Mouse (Mus musculus) gastrocnemius, adult 8-10 months (tissue): ENCODE measurements around the gene BC048671. TPM values are rescaled to one million over a fixed set of nuclear protein-coding genes. Genes with fewer than 3 reads are reported as not detected.
A peak's percentile ranks its signal among the peaks of the same experiment; 100 is the strongest.

Source experiments
- DNase-seq, 2 experiments: peaks; one replicate each; pipeline ENCODE4 v3.0.0; 2022; ENCODE audit warnings: low spot score in 2 of 2
- total RNA-seq, 4 experiments: library from RNA; stranded (reverse); gene quantifications; 2 replicates each; pipeline ENCODE4 v1.2.4; 2022

Gene BC048671
- total RNA-seq = not detected

DNA sequence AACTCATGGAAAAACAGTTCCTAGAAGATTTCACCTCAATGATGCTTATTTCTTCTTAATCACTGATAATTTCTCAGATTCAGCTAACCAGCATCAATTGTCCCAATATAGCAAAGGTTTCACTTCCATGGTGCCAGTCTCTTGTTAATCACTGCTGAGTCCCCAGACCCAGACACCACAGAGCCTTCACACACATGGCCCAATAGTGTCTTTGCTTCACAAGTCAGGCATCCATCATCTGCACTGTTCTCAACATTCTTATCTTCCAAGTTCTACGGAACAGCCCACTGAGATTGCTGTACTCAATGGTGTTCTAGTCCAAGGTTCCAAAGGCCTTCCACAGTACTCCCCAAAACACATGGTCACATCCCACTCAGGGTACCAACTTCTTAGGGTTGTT is at the start of gene BC048671:
BC048671 (plus strand) TSS at position 301 of the 400 bp plus-strand sequence.
- DNase-seq = no peak

- no peak for DNase-seq
Observed at GRCm38 (mm10) chr6:90288265-90288664, 12.8 kb upstream of the BC048671 start.

DNA sequence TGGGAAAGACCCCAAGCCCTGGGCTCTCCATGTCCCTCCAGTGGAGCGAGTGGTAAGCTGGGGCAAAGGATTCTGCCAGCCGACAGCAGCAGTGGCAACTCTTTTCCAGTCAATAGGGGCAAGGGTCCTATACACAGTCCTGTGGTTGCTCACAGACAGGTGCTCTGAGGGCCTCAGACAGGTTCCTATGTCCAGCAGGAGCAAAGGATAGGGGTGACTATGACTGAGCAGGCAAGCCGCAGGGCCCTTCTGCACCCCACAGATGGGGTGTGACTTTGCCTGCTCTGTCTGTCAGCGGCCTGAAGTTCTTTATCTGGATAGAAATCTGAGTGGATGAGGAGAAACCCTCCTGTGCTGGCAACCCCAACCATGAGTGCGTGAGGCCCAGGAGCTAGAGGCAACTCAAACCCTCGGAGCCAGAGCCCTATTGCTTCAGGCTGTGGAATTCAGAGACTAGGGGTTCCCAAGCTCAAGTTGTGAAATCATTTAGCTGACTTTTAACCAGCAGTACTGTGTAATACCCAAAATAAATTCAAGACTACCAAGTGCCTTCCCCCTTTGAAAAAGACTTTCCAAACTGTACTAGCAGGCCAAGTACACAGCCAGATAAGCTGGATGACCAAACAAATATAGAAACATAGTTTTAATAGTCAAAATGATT is 5.4 kb downstream of the BC048671 start:
- DNase-seq = no peak

GRCm38 (mm10) chr6:90308839-90309778 is 8.1 kb downstream of the BC048671 start:
- no peak for DNase-seq

GRCm38 (mm10) chr6:90315961-90316360 is 14.9 kb downstream of the BC048671 start:
- DNase-seq = no peak

- DNase-seq = no peak
Observed at GRCm38 (mm10) chr6:90317510-90318258, 16.7 kb downstream of the BC048671 start.

GRCm38 (mm10) chr6:90319019-90319418 is 18.0 kb downstream of the BC048671 start:
- DNase-seq = no peak

GRCm38 (mm10) chr6:90319475-90320191 is 18.6 kb downstream of the BC048671 start:
- no peak for DNase-seq

DNA sequence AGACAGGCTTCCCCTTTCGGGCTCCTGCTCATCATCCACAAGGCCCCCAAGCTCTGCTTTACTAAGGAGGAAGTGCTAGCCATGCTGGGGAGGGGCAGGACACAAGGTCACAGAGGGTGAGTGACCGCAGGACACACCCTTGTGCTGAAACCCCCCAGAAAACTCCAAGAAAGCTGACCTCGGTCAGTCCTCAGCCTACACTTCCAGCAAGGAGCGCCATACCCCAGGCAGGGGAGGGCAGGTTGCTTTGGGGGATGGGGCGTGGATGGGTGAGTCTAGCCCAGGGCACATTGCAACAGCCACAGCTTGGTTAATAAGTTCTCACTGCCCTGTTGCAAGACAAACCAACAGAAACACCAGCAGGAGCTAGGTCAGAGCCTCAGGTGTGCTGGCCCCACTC is 19.4 kb downstream of the BC048671 start:
- DNase-seq = no peak

GRCm38 (mm10) chr6:90321811-90322210 is 20.8 kb downstream of the BC048671 start:
- no peak for DNase-seq

GRCm38 (mm10) chr6:90324026-90324425 is 23.0 kb downstream of the BC048671 start:
- DNase-seq = no peak

- DNase-seq = no peak
Observed at GRCm38 (mm10) chr6:90324463-90324862, 23.4 kb downstream of the BC048671 start.

DNA sequence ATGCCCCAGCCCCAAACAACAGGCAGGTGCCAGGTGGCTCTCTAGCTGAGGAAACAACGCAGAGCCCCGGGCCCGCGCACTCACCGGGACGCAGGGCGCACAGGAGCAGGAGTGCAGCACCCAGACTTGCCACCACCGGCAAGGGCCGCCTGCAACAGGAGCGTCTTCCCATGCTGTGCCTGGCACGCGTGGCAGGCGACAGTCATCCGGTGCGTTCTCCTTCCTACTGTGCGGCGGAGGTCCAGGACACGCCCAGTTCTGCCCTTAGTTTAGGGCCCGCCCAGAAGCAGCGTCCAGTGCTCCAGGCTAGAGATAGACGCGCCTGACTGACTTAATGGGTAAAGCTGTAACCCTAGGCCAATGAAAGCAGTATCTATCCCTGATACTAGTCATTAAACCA is 24.0 kb downstream of the BC048671 start, which contains the start of gene Chst13:
Chst13 (minus strand) TSS at position 195 of the 400 bp plus-strand sequence.
- DNase-seq = peak; percentile 13 to 20

- DNase-seq = no peak
Observed at GRCm38 (mm10) chr6:90327670-90328069, 26.7 kb downstream of the BC048671 start.

- peak in 1 of 2 experiments; percentile 34 for DNase-seq
Observed at GRCm38 (mm10) chr6:90329953-90330352, 28.9 kb downstream of the BC048671 start.

- no peak for DNase-seq
Observed at GRCm38 (mm10) chr6:90332561-90333425, 31.8 kb downstream of the BC048671 start, which contains the start of gene Uroc1. Gene Uroc1 (plus strand): TSS chr6:90333284.

DNA sequence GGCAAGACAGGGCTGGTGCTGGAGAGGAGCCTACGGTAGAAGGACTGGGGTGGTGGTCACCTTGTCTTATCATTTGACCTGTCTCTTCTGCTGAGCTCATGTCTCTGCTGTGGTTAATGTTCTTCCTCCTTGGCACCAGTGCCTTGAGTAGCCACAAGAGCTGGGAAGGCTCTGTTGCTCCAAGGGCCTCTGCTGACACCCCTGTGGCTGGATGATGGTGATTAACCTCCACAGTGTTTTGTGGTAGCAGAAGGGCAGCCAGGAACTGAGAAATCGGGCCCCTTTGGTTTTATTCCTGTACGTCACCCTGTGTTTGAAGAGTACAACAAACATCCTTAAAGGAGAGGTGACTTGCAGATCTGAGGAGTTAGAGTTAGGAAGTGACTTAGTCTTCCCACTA is 33.2 kb downstream of the BC048671 start:
- DNase-seq = no peak

DNA sequence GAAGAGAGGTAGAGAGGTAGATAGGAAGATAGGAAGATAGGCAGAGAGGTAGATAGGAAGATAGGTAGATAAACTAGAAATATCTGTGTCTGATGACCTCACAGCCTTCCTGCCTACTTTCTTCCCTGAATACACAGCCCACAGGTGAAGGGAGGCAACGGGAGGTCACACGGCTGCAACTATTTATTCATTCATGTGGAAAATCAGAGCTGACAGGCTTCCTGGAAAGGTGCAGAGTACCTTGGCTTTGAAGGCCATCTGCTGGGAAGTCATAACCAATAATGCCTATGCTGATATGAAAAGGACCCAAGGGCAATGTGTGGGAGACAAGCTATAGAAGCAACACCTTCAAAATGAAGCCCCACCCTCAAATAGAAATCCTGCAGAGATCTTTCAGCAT is 41.3 kb downstream of the BC048671 start:
- no peak for DNase-seq

GRCm38 (mm10) chr6:90347183-90347582 is 46.2 kb downstream of the BC048671 start:
- no peak for DNase-seq

GRCm38 (mm10) chr6:90348500-90348899 is 47.5 kb downstream of the BC048671 start:
- no peak for DNase-seq
